ENCODE assay signal across 24 mouse cellular contexts in genomic region chr19:30998572-30998971, GRCm38 (mm10).
DNase-seq lines count a peak whose midpoint lies in the region; ATAC-seq lines count a peak whose summit lies in the region.
"Had no signal": no experiment of that assay in that cellular context is flagged by ENCODE, and none has a peak within 500 bp of the region (broad histone marks: within the 10 kb centered on the region; RNA-seq: fewer than 3 reads in every experiment).

No protein-coding gene starts in this region.

- H3K27me3 ChIP-seq in splenic B cell, adult 2 months (ENCODE audit: control insufficient read depth, insufficient read depth, low read length, poor library complexity, severe bottlenecking) = no peaks in the 10 kb centered on the region
- H3K27me3 ChIP-seq: embryonic facial prominence, embryonic 13.5 days; embryonic facial prominence, embryonic 15.5 days; forebrain, embryonic 12.5 days had no signal

- intact Hi-C loops in gastrocnemius, postnatal 36 days (cut with DNase I) = no loop called here

- peak; percentile 4 to 5 for DNase-seq in B cell, adult 2 months
- peak; percentile 55 for DNase-seq in splenic B cell, adult 2 months (ENCODE audit: low read depth, low spot score)
- no peak for DNase-seq in frontal cortex, postnatal 10 days (ENCODE audit: low spot score in 2 of 2)
- no peak for DNase-seq in gastrocnemius, postnatal 36 days
- DNase-seq in spleen, postnatal 4 days (ENCODE audit: low spot score in 2 of 2) = no peak
- DNase-seq: adrenal gland, adult 8-10 months; adrenal gland, postnatal 14 days; adrenal gland, postnatal 36 days; cerebellum, adult 18-20 months; cerebellum, adult 8-10 months; cerebellum, adult 9-11 months; cerebellum, postnatal 14 days; cerebellum, postnatal 36 days; embryo, embryonic 11 days had no signal

- no peaks in the 10 kb centered on the region for H3K36me3 ChIP-seq in splenic B cell, adult 2 months (ENCODE audit: control insufficient read depth, insufficient read depth, low read length, poor library complexity, severe bottlenecking)
- H3K36me3 ChIP-seq: embryonic facial prominence, embryonic 13.5 days; embryonic facial prominence, embryonic 15.5 days; forebrain, embryonic 10.5 days; forebrain, embryonic 12.5 days; G1E had no signal

- ATAC-seq in megakaryocyte, adult 5-6 weeks (ENCODE audit: poor library complexity, severe bottlenecking) = 0 out of 2 replicates have a peak, but pooled peaks have one; percentile 33
- ATAC-seq: activated CD4-positive, CD25-positive, alpha-beta regulatory T cell, adult 4 months; forebrain, embryonic 14.5 days; forebrain, embryonic 16.5 days; Patski had no signal

Comparison
In these comparisons a context has a peak if more than half of its experiments do, and no peak if none do; other contexts are left out.
1. DNase-seq: peak in B cell, adult 2 months (2 of 2) and splenic B cell, adult 2 months (single experiment); none in frontal cortex, postnatal 10 days (0 of 2), gastrocnemius, postnatal 36 days (0 of 2) and spleen, postnatal 4 days (0 of 2).